Mouse (Mus musculus) cerebellum, adult 8-10 months (tissue): Measurements from ENCODE around the gene Chd9.

ENCODE experiments used
- DNase-seq: peaks from one replicate; pipeline ENCODE4 v3.0.0; 2022

The Chd9 gene

GRCm38 (mm10) chr8:90839725-90840714, 11.9 kb downstream of the Chd9 start:
- DNase-seq, result no peak

- DNase-seq, result no peak
Measured at GRCm38 (mm10) chr8:90841321-90841720, 13.2 kb downstream of the Chd9 start.

GRCm38 (mm10) chr8:90843127-90843526, 15.0 kb downstream of the Chd9 start:
- DNase-seq, result no peak

GRCm38 (mm10) chr8:90844179-90844967, 16.2 kb downstream of the Chd9 start:
- DNase-seq, result no peak

GRCm38 (mm10) chr8:90847980-90848379, 19.8 kb downstream of the Chd9 start:
- no peak for DNase-seq

- no peak for DNase-seq
Measured at GRCm38 (mm10) chr8:90849462-90850050, 21.4 kb downstream of the Chd9 start.

GRCm38 (mm10) chr8:90851544-90851943, 23.4 kb downstream of the Chd9 start:
- DNase-seq, result no peak

GRCm38 (mm10) chr8:90853971-90854670, 26.0 kb downstream of the Chd9 start:
- DNase-seq, result no peak

- no peak for DNase-seq
Measured at GRCm38 (mm10) chr8:90854671-90855161, 26.6 kb downstream of the Chd9 start.

- no peak for DNase-seq
Measured at GRCm38 (mm10) chr8:90856171-90856570, 28.0 kb downstream of the Chd9 start.

- no peak for DNase-seq
Measured at GRCm38 (mm10) chr8:90856952-90857351, 28.8 kb downstream of the Chd9 start.

- no peak for DNase-seq
Measured at GRCm38 (mm10) chr8:90858071-90858470, 29.9 kb downstream of the Chd9 start.

GRCm38 (mm10) chr8:90861266-90861944, 33.3 kb downstream of the Chd9 start:
- peak; percentile 56 for DNase-seq

GRCm38 (mm10) chr8:90862038-90862437, 33.9 kb downstream of the Chd9 start:
- no peak for DNase-seq

- DNase-seq, result no peak
Measured at GRCm38 (mm10) chr8:90867061-90867460, 38.9 kb downstream of the Chd9 start.

- DNase-seq, result no peak
Measured at GRCm38 (mm10) chr8:90867911-90868310, 39.8 kb downstream of the Chd9 start.

- DNase-seq, result no peak
Measured at GRCm38 (mm10) chr8:90868334-90868733, 40.2 kb downstream of the Chd9 start.

GRCm38 (mm10) chr8:90869071-90869919, 41.1 kb downstream of the Chd9 start:
- no peak for DNase-seq

GRCm38 (mm10) chr8:90869920-90870777, 42.0 kb downstream of the Chd9 start:
- no peak for DNase-seq
